Mouse (Mus musculus) retina, postnatal 1 day (tissue): ENCODE results near the gene Nkx2-2.
"Not testable (repeated sequence)": the region's sequence is repeated elsewhere in the genome, so short reads cannot be mapped to it uniquely, and the experiment has no call there.

Source experiments
- DNase-seq: peaks from one replicate; pipeline ENCODE4 v3.0.0-alpha.2; 2012

Nkx2-2 gene

GRCm38 (mm10) chr2:147181304-147181665 lies 12.8 kb downstream of the Nkx2-2 start:
- DNase-seq = no peak

GRCm38 (mm10) chr2:147180649-147181303 lies 13.3 kb downstream of the Nkx2-2 start:
- DNase-seq = no peak

GRCm38 (mm10) chr2:147178091-147179059 lies 15.7 kb downstream of the Nkx2-2 start:
- DNase-seq = peak; percentile 90

GRCm38 (mm10) chr2:147177672-147178071 lies 16.4 kb downstream of the Nkx2-2 start:
- DNase-seq = peak; percentile 85

- DNase-seq = no peak
Observed at GRCm38 (mm10) chr2:147175296-147175695, 18.7 kb downstream of the Nkx2-2 start.

- no peak for DNase-seq
Observed at GRCm38 (mm10) chr2:147173751-147174150, 20.3 kb downstream of the Nkx2-2 start.

GRCm38 (mm10) chr2:147170538-147170937 lies 23.5 kb downstream of the Nkx2-2 start:
- not testable (repeated sequence) for DNase-seq

- DNase-seq = no peak
Observed at GRCm38 (mm10) chr2:147165863-147166262, 28.2 kb downstream of the Nkx2-2 start.

- DNase-seq = no peak
Observed at GRCm38 (mm10) chr2:147165376-147165775, 28.7 kb downstream of the Nkx2-2 start.

GRCm38 (mm10) chr2:147152543-147152942 lies 41.5 kb downstream of the Nkx2-2 start:
- no peak for DNase-seq
